Mouse (Mus musculus): Measurements from ENCODE around the gene Stard9.

- TF ChIP-seq POLR2A (IDR thresholded peaks at IDR 0.05; ENCODE audit: borderline replicate concordance, extremely low read depth, low read depth, low read length) (no peak), CTCF (IDR thresholded peaks at IDR 0.05; ENCODE audit: insufficient read depth, low read length) (no peak)
Observed at GRCm38 (mm10) chr2:120723621-120724020, 94.7 kb downstream of the Stard9 start.

Measured in lung, adult 2 months (tissue).